Mouse (Mus musculus): ENCODE measurements at regions not wholly inside any gene's neighbourhood (a gene's known extent, or its start where the extent isn't known, plus 50 kb on each side); places are given as distances from the start of the nearest gene placed in this dataset.

DNA sequence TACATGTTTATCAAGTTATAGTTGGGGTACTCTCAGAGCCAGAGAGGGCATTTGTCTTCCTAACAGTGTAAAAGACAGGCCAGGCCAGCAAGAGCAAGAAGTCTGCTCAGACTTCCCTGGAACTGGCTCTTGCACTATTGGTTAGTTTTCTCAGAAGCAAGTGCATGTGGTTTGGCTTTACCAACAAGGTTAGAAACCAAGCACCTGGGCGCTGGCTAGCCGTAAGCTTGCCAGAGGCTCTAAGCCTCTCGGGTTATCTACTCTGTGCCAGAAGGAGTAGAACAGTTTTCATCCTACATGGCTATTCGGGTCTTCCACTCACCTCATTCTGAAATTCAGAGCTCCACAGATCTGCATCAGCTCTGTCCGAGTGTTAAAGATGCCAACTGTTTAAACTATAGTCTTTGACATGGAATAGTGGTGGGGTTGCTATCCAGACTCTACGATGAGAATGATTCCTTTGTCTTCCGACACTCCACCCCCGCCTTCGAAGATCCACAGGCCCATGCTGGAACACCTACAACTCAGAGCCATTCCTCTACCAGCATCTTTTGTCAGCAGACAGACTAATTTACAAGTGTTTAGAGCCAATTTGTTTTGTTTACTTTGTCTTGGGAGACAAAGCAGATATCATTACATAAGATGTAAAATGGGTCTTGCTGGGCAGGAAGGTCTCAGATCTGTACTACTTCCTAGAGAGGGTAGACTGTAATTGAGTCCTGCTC lies 338.4 kb upstream of the Jarid2 start:
- Histone ChIP-seq H3K27me3 (ENCODE audit: control insufficient read depth, insufficient read depth, low read length) (no peaks in the 10 kb centered on the region), H3K4me1 (replicated peaks; ENCODE audit: control insufficient read depth, insufficient read depth) (no peaks in the 10 kb centered on the region), H3K27ac (replicated peaks) (no peak overlapping the region), H3K36me3 (ENCODE audit: control insufficient read depth, insufficient read depth, low read length) (no peaks in the 10 kb centered on the region), H3K9ac (ENCODE audit: low read length) (no peak overlapping the region), H3K9me3 (ENCODE audit: control insufficient read depth, low read length) (no peaks in the 10 kb centered on the region), H3K4me3 (ENCODE audit: low read depth, low read length) (no peak overlapping the region), H3K4me2 (replicated peaks; ENCODE audit: low read depth) (no peak overlapping the region)
- 88% methylated on average over 9 of the region's 9 CpGs for WGBS
- TF ChIP-seq CTCF (IDR thresholded peaks at IDR 0.05; ENCODE audit: low read depth) (no peak), EP300 (optimal IDR thresholded peaks at IDR 0.05) (no peak)
- ATAC-seq (ENCODE audit: low FRiP score, low TSS enrichment) (no peak), DNase-seq (ENCODE audit: low spot score) (no peak)

- no peak overlapping the region for H3K27ac ChIP-seq (replicated peaks)
- WGBS: 92% methylated on average over 5 of the region's 5 CpGs
- H3K9me3 ChIP-seq (ENCODE audit: control insufficient read depth, low read length): no peaks in the 10 kb centered on the region
- no peaks in the 10 kb centered on the region for H3K4me1 ChIP-seq (replicated peaks; ENCODE audit: control insufficient read depth, insufficient read depth)
- ATAC-seq (ENCODE audit: low FRiP score, low TSS enrichment) (no peak), DNase-seq (ENCODE audit: low spot score) (no peak)
- H3K27me3 ChIP-seq (ENCODE audit: control insufficient read depth, insufficient read depth, low read length): no peaks in the 10 kb centered on the region
- no peak overlapping the region for H3K4me2 ChIP-seq (replicated peaks; ENCODE audit: low read depth)
- H3K4me3 ChIP-seq (ENCODE audit: low read depth, low read length): no peak overlapping the region
- H3K9ac ChIP-seq (ENCODE audit: low read length): no peak overlapping the region
- no peak for TF ChIP-seq CTCF (IDR thresholded peaks at IDR 0.05; ENCODE audit: low read depth)
- TF ChIP-seq EP300 (optimal IDR thresholded peaks at IDR 0.05): no peak
- H3K36me3 ChIP-seq (ENCODE audit: control insufficient read depth, insufficient read depth, low read length): no peaks in the 10 kb centered on the region
These were observed 335.3 kb upstream of the Jarid2 start for GRCm38 (mm10) chr13:44394016-44394415.

DNA sequence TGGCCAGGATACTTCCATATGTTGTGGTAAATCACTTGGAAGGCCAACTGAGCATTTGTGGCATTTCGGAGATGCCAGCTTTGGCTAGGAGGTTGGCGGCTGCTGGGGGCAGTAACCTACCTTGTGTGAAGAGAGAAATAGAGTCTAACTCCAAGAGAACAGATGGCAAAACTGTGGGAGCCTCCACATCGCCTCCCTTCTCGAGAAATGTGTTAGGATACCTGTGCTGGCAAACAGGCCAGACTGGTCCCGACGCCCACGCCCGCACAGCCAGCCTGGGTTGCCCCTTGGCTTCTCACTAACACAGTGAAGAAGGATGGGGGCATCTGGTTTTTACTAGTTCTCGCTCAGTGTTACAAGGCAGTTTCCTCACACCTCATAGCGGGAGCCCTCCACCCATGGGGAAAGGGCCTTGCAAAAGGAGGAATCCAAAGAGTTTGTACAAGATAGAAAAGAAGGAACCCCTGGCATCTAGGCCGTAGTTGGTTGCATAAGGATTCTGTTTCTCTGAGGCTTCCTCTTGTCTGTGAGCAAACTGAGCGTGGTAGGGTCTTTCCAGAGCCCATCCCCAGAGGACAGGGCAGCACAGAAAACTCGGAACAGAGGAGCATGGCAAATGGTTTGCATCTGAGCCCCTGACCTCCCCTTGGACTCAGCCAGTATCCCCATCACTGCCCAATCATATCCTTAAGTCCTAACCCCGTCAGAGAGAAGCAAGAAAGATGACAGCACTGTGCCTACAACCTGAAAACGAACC lies 330.5 kb upstream of the Jarid2 start:
- ATAC-seq (ENCODE audit: low FRiP score, low TSS enrichment) (no peak), DNase-seq (ENCODE audit: low spot score) (no peak)
- TF ChIP-seq EP300 (optimal IDR thresholded peaks at IDR 0.05): no peak
- TF ChIP-seq CTCF (IDR thresholded peaks at IDR 0.05; ENCODE audit: low read depth): no peak
- H3K27me3 ChIP-seq (ENCODE audit: control insufficient read depth, insufficient read depth, low read length): no peaks in the 10 kb centered on the region
- 86% methylated on average over 15 of the region's 15 CpGs for WGBS
- H3K9me3 ChIP-seq (ENCODE audit: control insufficient read depth, low read length): no peaks in the 10 kb centered on the region
- H3K9ac ChIP-seq (ENCODE audit: low read length): no peak overlapping the region
- H3K4me2 ChIP-seq (replicated peaks; ENCODE audit: low read depth): no peak overlapping the region
- no peak overlapping the region for H3K27ac ChIP-seq (replicated peaks)
- no peaks in the 10 kb centered on the region for H3K36me3 ChIP-seq (ENCODE audit: control insufficient read depth, insufficient read depth, low read length)
- H3K4me1 ChIP-seq (replicated peaks; ENCODE audit: control insufficient read depth, insufficient read depth): no peaks in the 10 kb centered on the region
- no peak overlapping the region for H3K4me3 ChIP-seq (ENCODE audit: low read depth, low read length)

DNA sequence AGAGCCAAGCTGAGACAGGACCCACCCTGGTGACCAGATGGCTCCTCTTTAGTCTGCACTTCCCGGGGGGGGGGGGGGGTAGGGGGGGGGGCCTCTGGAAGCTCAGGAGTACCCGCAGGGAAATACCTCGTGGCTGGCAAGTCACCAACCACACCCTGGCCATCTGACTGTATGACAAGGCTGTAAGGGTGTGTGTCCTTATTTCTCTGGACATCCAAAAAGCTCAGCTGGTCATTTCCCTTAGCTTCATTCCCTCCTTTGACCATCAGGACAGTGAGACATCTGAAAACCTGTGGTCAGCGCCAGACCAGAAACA lies 329.9 kb upstream of the Jarid2 start:
- no peaks in the 10 kb centered on the region for H3K36me3 ChIP-seq (ENCODE audit: control insufficient read depth, insufficient read depth, low read length)
- H3K27me3 ChIP-seq (ENCODE audit: control insufficient read depth, insufficient read depth, low read length): no peaks in the 10 kb centered on the region
- H3K9ac ChIP-seq (ENCODE audit: low read length): no peak overlapping the region
- TF ChIP-seq CTCF (IDR thresholded peaks at IDR 0.05; ENCODE audit: low read depth) (no peak), EP300 (optimal IDR thresholded peaks at IDR 0.05) (no peak)
- ATAC-seq (ENCODE audit: low FRiP score, low TSS enrichment) (no peak), DNase-seq (ENCODE audit: low spot score) (no peak)
- 46% methylated on average over 3 of the region's 4 CpGs for WGBS
- H3K27ac ChIP-seq (replicated peaks): no peak overlapping the region
- no peak overlapping the region for H3K4me2 ChIP-seq (replicated peaks; ENCODE audit: low read depth)
- H3K9me3 ChIP-seq (ENCODE audit: control insufficient read depth, low read length): no peaks in the 10 kb centered on the region
- no peaks in the 10 kb centered on the region for H3K4me1 ChIP-seq (replicated peaks; ENCODE audit: control insufficient read depth, insufficient read depth)
- H3K4me3 ChIP-seq (ENCODE audit: low read depth, low read length): no peak overlapping the region

DNA sequence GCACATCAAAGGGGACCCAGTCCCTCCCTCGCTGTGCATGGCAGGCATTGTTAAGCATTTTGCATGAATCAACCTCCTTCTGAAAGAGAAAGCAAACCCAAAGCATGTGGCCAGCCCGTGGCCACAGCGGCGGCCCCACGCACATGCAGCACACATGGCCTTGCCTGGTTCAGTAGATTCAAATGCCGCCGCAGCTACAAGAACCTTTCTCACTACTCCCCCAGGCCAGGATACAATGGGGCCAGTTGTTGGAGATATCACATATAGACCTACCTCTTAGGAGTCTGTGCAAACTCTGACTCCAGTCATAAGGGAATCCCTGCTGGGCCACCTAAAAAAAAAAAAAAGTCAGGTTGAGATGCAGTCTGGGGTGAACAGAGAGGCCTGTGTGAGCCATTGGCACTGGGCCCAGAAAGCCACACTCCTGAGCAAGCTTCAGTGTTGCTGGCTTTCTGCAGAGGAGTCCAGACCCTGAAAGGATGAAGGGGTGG lies 329.4 kb upstream of the Jarid2 start:
- ATAC-seq (ENCODE audit: low FRiP score, low TSS enrichment) (no peak), DNase-seq (ENCODE audit: low spot score) (no peak)
- no peak overlapping the region for H3K27ac ChIP-seq (replicated peaks)
- 87% methylated on average over 7 of the region's 7 CpGs for WGBS
- no peak overlapping the region for H3K4me3 ChIP-seq (ENCODE audit: low read depth, low read length)
- H3K9ac ChIP-seq (ENCODE audit: low read length): no peak overlapping the region
- no peaks in the 10 kb centered on the region for H3K9me3 ChIP-seq (ENCODE audit: control insufficient read depth, low read length)
- no peaks in the 10 kb centered on the region for H3K4me1 ChIP-seq (replicated peaks; ENCODE audit: control insufficient read depth, insufficient read depth)
- no peak for TF ChIP-seq EP300 (optimal IDR thresholded peaks at IDR 0.05)
- no peak for TF ChIP-seq CTCF (IDR thresholded peaks at IDR 0.05; ENCODE audit: low read depth)
- H3K4me2 ChIP-seq (replicated peaks; ENCODE audit: low read depth): no peak overlapping the region
- H3K27me3 ChIP-seq (ENCODE audit: control insufficient read depth, insufficient read depth, low read length): no peaks in the 10 kb centered on the region
- H3K36me3 ChIP-seq (ENCODE audit: control insufficient read depth, insufficient read depth, low read length): no peaks in the 10 kb centered on the region

GRCm38 (mm10) chr13:44404010-44404575 lies 325.2 kb upstream of the Jarid2 start:
- no peaks in the 10 kb centered on the region for H3K4me1 ChIP-seq (replicated peaks; ENCODE audit: control insufficient read depth, insufficient read depth)
- ATAC-seq (ENCODE audit: low FRiP score, low TSS enrichment) (no peak), DNase-seq (ENCODE audit: low spot score) (no peak)
- no peak overlapping the region for H3K9ac ChIP-seq (ENCODE audit: low read length)
- H3K36me3 ChIP-seq (ENCODE audit: control insufficient read depth, insufficient read depth, low read length): no peaks in the 10 kb centered on the region
- H3K9me3 ChIP-seq (ENCODE audit: control insufficient read depth, low read length): no peaks in the 10 kb centered on the region
- no peaks in the 10 kb centered on the region for H3K27me3 ChIP-seq (ENCODE audit: control insufficient read depth, insufficient read depth, low read length)
- H3K4me2 ChIP-seq (replicated peaks; ENCODE audit: low read depth): no peak overlapping the region
- H3K27ac ChIP-seq (replicated peaks): no peak overlapping the region
- H3K4me3 ChIP-seq (ENCODE audit: low read depth, low read length): no peak overlapping the region
- TF ChIP-seq EP300 (optimal IDR thresholded peaks at IDR 0.05) (no peak), CTCF (IDR thresholded peaks at IDR 0.05; ENCODE audit: low read depth) (no peak)
- WGBS: 74% methylated on average over 8 of the region's 8 CpGs

Data from stomach, postnatal 0 days (tissue).